Mouse (Mus musculus) MN1 (cell line): ENCODE results near the gene Tmem170b.
A peak's percentile ranks its signal among the peaks of the same experiment; 100 is the strongest.

ENCODE experiments used
- DNase-seq: peaks from one replicate; pipeline ENCODE4 v3.0.0-alpha.2; 2016; ENCODE audit warnings: low spot score

Gene Tmem170b

DNA sequence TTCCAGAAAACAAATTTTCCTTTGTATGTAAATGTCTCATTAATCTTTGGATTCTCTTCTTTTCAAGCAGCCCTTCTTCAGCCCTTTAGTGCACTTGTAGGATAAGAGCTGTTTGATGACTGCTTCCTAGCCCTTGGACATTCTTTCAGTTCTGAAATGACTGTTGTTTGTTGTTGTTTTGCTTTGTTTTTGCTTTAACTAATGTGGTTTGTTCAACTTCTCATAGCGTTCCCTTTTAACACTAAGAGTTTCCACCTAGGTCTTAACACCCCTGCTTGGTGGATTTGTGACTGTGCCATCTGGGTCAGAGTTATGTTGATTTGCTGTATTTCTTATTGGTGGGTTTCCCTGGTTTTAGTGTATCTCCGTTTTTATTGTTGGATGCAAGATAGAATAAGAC lies 8.8 kb downstream of the Tmem170b start:
- no peak for DNase-seq

DNA sequence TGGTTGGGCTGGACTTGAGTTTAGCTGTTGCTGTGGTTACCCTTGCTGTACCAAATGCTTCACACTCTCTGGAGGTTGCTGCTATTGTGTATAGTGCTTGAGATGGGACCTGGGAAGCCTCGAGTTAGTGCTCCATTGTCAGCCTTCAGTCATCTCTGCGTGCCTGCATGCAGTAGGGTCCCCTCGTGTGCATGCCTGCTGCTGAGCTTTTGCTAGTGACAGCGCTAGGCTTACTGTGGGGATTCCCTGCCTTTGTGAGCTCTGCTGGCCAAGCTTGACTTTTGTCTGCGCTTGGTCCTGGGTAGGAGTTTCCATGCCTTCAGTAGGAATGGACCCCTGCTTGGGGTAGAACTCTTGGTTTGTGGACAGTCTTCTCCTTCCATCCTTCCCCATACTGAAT lies 9.3 kb downstream of the Tmem170b start:
- DNase-seq, result no peak

DNA sequence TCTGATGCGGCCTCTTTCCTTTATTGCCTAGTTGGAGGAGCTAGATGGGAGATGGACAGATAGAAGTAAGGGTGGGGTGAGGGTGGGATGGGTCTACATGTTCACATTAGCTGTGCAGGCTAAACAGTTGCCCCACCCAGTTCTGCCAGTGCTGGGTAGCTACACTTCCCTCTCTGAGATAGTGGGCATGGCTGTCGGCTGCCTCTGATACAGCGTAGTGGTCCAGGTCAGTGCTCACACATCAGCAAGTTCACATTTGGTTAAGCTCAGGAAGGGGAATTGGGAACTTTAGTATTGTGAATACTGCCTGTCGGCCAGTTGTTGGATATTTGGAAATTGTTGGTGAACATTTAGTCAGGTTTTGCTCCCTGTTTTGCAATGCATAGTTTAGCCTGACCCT lies 13.8 kb downstream of the Tmem170b start:
- no peak for DNase-seq

DNA sequence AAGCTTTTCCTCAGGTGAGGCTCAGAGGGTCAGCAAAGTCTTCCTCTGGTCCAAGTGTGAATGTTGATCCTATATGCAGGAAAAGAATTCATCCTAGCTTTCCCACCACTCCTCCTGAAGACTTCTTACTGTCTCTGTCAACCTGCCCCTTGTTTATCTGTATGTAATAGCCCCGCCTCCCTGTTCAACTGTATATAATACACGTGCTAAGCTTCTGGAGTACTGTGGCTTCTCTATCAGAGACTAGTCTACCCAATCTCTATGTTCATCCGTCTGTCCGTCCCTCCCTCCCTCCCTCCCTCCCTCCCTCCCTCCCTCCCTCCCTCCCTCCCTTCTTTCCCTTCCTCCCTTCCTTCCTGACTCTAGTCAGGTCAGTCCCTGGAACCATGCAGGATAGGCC lies 14.4 kb downstream of the Tmem170b start:
- no peak for DNase-seq

DNA sequence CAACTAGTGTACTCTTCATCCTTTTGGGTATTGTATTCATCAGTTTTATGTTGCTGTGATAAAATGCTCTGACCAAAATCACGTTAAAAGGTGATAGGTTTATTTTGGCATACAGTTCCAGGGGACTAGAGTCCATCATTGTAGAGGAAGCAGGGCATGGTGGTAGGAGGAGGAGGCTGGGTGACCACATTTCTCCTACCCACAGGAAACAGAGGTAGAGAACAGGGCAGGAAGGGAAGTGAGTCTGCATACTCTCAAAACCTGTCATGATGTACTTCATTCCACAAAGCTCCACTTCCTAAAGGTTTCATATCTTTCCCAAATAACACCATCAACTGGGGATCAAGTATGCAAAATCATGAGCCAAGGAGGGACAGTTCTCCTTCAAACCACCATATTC lies 18.4 kb downstream of the Tmem170b start:
- no peak for DNase-seq

DNA sequence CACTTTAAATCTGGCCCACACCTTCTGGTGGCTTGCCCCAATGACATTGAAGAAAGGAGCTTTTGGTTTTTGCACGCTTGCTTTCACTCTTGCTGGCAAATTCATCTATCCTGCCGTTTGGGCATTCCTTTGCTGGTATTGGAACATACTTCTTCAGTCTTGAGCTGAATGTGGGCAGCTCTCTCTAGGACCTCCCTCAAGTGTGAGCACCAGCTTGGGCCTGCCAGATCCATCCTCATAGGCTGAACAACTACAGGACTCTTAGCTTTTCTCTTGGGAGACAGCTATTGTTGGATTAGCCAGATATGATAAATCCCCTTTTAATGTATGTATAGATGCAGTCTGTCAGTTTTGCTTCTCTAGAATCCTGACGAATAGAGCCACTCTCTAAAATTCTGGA lies 19.5 kb downstream of the Tmem170b start:
- DNase-seq, result no peak

DNA sequence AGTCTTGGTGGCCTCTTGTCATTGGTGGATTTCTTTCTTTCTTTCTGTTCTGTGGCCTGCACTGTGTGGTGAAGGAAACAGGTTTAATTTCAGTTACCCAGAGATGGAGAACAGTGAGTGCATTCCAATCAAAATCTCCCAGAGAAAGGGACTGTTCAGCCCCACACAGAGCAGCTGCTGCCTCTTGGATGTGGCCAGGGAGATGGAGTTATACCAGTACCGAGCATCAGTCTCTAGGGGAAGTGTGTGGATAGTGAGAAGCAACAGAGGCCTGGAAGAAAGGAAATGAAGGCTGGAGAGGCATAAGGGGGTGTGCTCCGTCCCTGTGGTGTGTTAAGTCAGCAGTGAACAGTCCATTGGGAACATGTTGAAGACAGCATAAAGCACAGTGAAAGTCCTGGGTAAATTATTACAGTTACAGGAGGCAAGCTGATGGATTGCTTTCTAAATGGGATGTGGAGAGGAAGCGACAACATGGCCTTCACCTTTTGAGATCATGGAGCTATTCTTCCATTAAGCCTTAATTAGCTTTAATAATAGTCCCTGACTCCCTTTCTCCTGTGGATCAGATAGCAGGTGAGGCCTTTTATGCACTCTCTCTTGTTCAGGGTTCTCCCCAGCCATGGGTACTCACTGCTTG lies 21.7 kb downstream of the Tmem170b start:
- DNase-seq, result no peak

DNA sequence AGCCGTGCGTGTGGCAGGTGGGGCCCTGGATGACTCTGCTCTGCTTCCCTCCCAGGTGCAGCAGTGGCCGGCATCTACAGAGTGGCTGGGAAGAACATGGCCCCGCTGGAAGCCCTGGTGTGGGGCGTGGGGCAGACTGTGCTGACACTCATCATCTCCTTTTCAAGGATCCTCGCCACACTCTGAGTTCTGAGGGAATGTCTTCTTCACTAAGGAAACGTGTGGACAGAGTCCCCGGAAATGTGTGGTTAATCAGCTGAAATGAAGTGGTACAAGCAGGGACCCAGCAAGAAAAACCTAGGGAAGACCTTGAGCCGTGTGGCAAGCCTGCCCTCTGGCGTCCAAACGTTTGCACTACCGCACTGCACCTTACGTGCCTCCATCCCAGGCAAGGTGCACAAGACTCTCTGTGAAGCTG lies 28.7 kb downstream of the Tmem170b start:
- peak; percentile 55 for DNase-seq

DNA sequence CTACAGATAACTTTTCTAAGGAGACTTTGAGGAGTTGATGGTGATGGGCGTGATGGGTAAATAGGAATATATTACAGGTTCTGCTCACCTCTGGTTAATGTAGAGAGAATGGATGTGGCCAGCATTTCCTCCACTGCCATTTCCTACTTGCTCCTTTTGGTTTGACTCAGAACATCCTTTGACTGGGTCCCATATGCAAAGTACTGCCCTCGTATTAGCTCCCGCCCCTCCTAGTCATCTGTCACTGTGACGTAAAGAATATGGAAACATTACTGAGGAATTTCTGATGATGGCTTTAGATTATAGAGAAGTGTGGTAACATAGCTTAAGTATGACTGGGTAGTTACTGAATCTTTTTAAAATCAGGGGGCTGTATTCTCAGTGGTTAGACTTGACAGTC lies 32.4 kb downstream of the Tmem170b start:
- no peak for DNase-seq

DNA sequence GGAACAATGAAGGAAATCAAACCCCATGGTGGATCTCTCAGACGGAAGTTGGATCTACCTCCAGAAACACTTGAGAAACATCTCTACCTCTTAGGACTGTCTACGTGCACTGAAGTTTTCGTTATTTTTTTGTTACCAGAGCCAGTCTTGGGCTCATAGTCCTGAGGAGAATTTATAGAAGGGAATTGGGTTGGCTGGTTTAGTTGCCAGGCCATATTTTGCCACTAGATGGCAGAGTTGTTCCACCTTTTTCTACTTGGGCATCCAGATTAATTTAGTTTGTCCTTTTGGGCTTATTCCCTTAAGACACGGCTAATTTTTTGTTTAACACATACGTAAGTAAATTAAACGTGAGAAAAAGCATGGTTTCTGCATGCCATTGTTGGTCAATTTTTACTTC lies 37.1 kb downstream of the Tmem170b start:
- DNase-seq, result peak; percentile 53

DNA sequence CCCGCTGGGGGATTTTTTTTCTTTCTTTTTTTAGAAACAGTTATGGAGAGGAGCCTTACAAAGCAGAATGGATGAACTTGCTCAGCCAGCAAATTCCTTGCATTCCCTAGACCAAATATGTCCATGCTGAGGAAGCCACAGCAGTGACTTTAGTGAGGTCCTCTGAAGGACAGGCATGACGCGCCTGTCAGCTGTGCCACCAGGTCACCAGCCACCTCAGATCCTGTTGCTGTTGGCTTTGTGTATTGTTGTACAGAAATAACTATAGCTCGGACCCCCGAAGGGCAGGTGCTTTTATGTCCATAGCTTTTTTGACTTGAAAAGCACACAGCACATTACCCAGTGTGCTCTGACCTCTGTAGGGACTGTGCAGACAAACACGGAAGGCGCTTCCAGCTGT lies 38.1 kb downstream of the Tmem170b start:
- no peak for DNase-seq

DNA sequence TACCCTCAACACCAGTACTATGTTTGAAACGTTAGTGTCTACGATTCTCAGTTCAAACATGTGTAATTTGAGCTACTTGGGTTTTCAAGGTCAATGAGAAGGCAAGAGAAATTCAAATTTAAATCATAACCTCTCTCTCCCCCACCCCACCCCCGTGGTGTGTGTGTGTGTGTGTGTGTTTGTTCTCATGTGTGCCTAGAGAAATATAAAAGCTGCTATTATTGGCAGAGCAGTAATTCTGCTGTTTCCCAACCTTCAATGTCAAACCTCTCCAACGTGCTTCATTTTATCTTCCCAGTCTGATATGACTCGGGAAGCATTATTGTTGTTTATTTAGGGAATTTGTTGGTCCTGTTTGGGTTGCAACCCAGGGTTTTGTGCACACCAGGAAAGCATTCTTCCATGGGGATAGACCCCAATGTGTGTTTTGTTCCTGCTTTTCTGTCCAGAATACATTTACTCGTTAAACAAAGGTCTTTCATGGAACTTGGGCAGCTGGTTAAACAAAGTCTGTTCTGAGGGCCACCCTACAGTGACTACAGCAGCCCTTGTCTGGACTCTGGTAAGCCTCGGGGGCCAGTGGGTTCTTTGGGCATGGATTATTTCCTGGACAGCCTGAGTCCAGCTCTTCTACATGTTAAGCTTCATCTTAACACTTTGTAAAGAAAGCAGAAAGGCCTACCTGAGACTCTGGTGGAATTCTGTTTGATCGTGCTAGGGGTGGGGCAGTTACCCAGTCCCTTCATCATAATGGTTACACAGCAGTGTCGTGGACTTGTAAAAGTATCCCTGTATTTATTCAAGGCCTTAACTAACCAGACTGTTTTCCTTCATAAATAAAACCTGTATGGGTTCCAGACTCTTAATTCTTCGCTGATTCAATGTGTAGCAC lies 39.1 kb downstream of the Tmem170b start:
- DNase-seq, result no peak

DNA sequence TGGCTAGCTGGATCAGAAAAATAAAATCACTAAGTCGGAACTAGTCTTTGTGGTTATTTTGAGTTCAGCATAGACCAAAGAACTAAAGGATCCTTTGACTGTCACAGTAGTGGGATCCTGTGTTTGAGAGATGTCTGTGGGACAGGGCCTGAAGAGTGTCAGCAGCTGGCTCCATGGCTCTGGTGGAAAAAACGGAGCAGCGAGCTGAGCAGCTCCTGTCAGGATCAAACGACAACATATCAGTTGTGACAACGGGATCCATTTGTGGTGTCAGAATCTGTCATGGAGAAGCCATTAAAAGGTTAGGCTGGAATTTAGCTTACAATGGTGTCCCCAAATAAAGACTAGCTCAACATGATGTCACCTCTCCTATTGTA lies 39.8 kb downstream of the Tmem170b start:
- no peak for DNase-seq

DNA sequence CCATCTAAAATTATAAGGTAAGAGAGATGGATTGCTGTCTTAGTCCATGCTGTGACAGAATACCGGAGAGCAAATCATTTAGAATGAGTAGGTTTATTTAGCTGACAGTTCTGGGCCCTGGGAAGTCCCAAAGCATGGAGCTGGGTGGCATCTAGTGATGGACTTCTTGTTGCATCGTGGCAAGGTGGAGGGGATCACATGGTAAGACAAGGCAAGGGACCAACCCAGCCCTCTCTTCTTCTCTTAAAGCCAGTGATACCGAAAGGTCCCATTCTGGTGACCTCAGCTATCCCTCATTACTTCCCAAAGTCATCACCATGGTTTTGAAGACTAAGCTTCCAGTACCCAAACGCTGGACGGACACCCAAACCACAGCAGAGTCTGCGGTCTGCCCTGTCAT lies 42.3 kb downstream of the Tmem170b start:
- no peak for DNase-seq

DNA sequence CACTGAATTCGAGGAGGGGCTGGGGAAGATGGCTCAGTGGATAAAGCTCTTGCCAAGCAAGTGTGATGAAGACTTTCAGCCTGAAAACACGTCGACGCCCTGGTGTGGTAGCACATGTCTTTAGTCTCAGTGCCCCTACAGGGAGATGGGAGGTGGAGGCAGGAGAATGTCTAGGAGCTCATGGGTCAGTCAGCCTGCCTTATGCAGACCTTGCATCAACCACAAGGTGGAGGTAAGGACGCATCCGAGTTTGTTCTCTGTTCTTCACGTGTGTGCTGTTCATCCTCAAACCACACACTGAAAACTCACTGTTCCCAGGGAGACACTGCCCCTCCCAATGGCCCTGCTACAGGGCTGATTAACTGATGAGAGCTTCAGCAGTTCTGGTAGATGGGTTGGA lies 45.0 kb downstream of the Tmem170b start:
- no peak for DNase-seq

DNA sequence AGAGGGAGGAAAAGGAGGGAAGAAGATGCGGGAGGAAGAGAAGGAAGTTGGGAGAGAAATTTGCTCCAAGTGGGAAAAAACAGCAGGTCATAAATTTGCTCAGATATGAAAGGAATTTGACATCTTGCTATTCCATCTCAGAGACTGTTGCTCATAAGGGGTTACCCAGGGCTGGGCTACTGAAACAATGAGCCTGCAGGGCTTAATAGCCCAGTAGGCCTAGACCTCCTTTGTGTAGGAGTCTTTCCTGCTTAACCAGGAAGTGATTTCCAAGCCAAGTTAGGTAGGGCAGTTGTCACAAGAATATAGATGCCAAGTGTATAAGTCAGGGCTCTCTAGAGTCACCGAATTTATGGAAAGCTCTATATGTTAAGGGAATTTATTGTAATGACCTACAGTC lies 48.1 kb downstream of the Tmem170b start:
- DNase-seq, result no peak

DNA sequence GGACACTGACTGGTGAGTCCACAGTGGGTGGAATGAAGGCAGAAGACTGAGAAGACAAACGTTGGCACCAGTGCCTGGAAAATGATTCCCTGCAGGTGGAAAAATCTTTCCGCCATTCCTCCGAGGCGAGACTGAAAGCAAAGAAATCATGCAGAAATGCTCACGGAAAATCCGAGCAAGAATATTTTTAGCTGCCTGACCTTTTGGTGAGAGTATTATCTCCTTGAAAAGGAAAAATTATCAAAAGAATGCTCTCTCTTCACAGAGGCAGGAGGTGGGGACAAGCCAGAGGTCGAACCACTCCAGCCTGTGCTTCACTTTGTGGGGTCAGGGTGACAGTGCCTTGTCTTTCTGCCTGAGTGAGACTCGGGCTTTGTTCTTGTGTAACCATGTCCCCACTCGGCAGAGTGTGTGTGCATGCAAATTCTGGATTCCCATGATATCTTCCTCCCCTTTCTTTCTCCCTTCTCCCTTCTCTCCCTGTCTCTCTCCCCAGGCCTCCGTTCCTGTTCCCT lies 49.9 kb downstream of the Tmem170b start:
- no peak for DNase-seq

DNA sequence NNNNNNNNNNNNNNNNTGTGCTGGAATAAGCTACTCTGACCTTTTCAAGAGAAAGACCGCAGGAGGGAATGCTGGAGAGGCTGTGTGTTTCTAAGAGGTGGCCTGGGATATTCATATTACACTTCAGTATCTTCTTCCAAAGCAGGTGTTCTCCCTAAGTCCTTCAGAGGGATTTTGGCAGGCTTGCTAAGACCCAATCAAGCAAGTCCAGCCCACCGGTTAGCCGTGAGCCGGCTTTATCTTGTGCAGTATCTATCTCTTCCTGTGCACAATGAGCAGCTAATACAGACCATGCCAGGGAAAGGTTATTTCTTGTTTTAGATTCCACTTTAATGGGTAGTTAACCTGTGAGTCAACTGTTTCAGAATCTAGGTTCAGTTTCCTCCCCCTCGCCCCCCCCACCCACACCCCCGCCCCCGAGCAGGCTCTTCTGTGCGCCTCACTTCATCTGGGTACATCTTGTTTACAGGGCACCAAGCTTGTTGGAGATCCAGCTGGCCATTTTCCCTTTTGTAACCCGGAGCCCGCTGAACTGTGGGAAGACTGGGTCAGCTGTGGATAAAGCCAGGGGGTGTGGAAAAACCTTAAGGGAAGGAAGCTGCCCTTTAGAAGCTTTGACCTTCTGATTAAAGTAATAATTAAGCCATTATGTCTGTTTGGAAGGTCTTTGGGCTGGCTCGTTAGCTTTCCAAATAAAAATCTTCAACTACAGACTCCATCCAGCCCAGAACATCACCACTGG lies 54.5 kb downstream of the Tmem170b start:
- no peak for DNase-seq

DNA sequence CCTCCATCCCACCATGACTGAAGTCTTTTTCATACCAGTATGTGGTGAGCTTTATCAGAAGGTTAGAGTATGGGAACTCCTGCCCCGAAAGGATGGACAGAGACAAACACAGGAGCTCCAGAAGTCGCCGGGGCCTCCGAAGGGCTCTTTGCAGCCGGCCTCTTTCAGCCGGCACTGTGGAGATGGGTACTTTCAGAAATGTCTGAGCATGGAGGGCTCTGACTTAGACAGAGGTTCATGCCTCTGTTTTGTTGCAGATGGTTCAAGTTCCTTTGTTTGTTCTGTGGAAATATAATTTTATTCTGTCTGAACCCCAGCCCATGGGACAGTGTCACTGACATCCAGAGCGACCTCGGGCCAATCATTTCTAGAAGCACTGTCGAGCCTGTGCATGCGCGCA lies 55.4 kb downstream of the Tmem170b start:
- no peak for DNase-seq

DNA sequence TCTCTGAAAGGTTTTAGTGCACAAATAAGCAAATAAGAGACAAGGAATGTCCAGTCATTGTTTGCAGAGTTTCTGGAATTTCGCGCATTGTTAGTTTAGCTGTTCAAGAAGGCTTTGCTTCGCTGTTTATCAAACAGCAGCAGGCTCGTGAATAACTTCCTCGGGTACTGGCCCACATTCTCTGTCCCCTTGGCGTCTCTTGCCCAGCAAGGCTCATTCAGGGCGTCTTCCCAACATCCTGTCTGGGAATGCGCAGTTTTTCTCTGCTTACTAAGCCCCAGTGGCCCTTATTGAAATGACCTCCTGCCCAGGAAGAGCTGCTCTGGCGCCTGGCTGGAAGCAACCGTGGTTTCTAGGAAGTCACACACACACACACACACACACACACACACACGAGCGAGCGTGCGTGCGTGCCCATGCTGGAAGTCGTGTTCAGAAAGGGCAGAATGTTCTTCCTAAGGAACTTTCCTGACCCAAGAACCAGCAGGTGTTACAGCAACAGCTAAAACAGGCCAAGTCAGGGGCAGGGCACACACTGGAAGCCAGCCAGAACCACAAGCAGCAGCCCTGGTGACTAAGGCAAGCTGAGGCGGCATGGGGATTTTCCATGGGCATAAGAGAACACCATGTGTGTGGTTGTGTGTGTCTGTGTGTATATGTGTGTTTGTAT lies 56.8 kb downstream of the Tmem170b start:
- peak; percentile 51 for DNase-seq

DNA sequence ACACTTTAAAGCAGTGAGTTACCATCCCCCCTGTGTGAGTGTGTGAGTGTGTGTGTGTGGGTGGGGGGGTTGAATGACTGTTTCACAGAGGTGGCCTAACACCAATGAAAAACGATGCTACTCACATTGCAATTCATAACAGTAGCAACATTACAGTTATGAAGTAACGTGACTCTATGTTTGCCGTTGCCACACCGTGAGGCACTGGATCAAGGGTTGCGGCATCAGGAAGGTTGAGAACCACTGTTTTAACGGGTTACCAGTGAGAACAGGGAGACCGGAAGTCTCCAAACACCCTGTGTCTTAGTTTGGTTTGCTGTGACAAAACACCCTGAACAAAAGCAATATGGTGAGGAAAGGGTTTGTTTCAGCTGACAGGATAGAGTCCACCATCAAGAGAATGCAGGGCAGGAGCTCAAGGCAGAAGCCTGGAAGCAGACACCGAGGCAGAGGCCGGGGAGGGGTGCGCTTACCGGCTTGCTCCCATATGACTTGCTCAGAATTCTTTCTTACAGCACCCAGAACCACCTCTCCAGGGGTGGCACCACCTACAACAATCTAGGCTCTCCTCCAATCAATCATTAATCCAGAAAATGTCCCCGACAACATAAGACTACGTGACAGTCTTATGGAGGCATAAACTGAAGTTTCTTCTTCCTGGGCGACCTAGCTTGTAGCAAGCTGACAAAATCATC lies 57.9 kb downstream of the Tmem170b start:
- no peak for DNase-seq

DNA sequence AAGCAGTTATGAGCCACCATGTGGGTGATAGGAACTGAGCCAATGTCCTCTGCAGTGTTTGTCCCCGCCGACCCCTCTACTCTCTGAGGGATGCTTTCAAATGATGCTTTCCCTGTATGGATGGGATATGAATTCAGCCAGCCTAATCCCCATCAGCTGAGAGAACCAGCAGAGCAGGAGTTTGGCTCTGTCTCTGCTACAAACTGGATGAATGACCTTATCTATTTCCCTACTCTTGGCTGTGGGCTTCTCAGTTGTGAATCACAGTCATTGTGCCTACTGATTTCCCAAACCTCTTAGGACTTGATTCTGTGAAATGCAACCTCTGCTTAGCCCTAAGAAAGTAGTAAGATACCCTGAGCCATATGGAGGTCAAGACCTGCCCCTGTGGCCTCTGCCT lies 64.2 kb downstream of the Tmem170b start:
- no peak for DNase-seq
